Mouse (Mus musculus) limb, embryonic 13.5 days (tissue): ENCODE measurements around the gene Tbx3. TPM values are rescaled to one million over a fixed set of nuclear protein-coding genes. Genes with fewer than 3 reads are reported as not detected.

Experiments
- polyA plus RNA-seq: library from polyadenylated mRNA; unstranded; fragments of >200 nt; fragmentation: Nextera tagmentation; extraction: Ambion mirVana; gene quantifications from 2 replicates; pipeline ENCODE4 v1.2.1, GENCODE M21; 2015

Tbx3 gene
- polyA plus RNA-seq, 1 experiment from 2014 or later, result 43.9 TPM

Other genes starting within 250 kb of the Tbx3 start
- 34.8 and 51.5 TPM in 2 replicates for gene Tbx5, start 162.0 kb downstream of the Tbx3 start, polyA plus RNA-seq